Mouse (Mus musculus) kidney, embryonic 14.5 days (tissue): Measurements from ENCODE around the gene Gm26965. TPM values are rescaled to one million over a fixed set of nuclear protein-coding genes. Genes with fewer than 3 reads are reported as not detected.

Experiments
- polyA plus RNA-seq: library from polyadenylated mRNA; unstranded; fragments of >200 nt; fragmentation: Nextera tagmentation; extraction: Ambion mirVana; gene quantifications from 2 replicates; pipeline ENCODE4 v1.2.1, GENCODE M21; 2014

Gm26965 gene
- polyA plus RNA-seq, 1 experiment from 2014 or later: not detected

Other genes starting within 250 kb of the Gm26965 start
- 2.1 and 3.0 TPM in 2 replicates for gene Zfp458, start 247.7 kb downstream of the Gm26965 start, polyA plus RNA-seq
- gene Zfp457, start 219.7 kb downstream of the Gm26965 start, polyA plus RNA-seq: 0.73 and 1.5 TPM in 2 replicates
- 2.7 and 3.0 TPM in 2 replicates for gene Zfp595, start 193.6 kb downstream of the Gm26965 start, polyA plus RNA-seq
- not detected in 2 replicates for gene Gm28044, start 165.6 kb downstream of the Gm26965 start, polyA plus RNA-seq
- 1.4 and 1.6 TPM in 2 replicates for gene Zfp953, start 165.5 kb downstream of the Gm26965 start, polyA plus RNA-seq
- 0.38 and 0.50 TPM in 2 replicates for gene Gm28041, start 150.4 kb downstream of the Gm26965 start, polyA plus RNA-seq
- 1.3 and 2.2 TPM in 2 replicates for gene Zfp456, start 150.3 kb downstream of the Gm26965 start, polyA plus RNA-seq
- 4.3 and 6.0 TPM in 2 replicates for gene Zfp429, start 126.3 kb downstream of the Gm26965 start, polyA plus RNA-seq
- 0.31 and 2.3 TPM in 2 replicates for gene Zfp459, start 104.7 kb downstream of the Gm26965 start, polyA plus RNA-seq
- gene Zfp874a, start 74.5 kb downstream of the Gm26965 start, polyA plus RNA-seq: 5.6 and 10.4 TPM in 2 replicates
- gene Zfp874b, start 41.9 kb downstream of the Gm26965 start, polyA plus RNA-seq: 2.2 and 2.3 TPM in 2 replicates
- gene Zfp58, start 25.6 kb downstream of the Gm26965 start, polyA plus RNA-seq: 13.5 and 16.7 TPM in 2 replicates
- gene Zfp87, start within 50 bp of the Gm26965 start, polyA plus RNA-seq: 22.5 and 28.5 TPM in 2 replicates
- 15.2 and 17.7 TPM in 2 replicates for gene Zfp748, start 27.7 kb upstream of the Gm26965 start, polyA plus RNA-seq
- gene Zfp729b, start 83.6 kb upstream of the Gm26965 start, polyA plus RNA-seq: 4.5 and 5.0 TPM in 2 replicates
- gene Gm49345, start 111.6 kb upstream of the Gm26965 start, polyA plus RNA-seq: not detected in 2 replicates
- 3.6 and 5.7 TPM in 2 replicates for gene Zfp729a, start 111.6 kb upstream of the Gm26965 start, polyA plus RNA-seq
- gene Zfp738, start 160.9 kb upstream of the Gm26965 start, polyA plus RNA-seq: 9.6 and 11.2 TPM in 2 replicates
- gene Zfp65, start 203.0 kb upstream of the Gm26965 start, polyA plus RNA-seq: 4.3 and 5.6 TPM in 2 replicates
- 7.1 and 7.6 TPM in 2 replicates for gene Zfp85, start 229.1 kb upstream of the Gm26965 start, polyA plus RNA-seq